Mouse (Mus musculus) midbrain, embryonic 10.5 days (tissue): ENCODE measurements around the gene Bcl2l15. TPM values are rescaled to one million over a fixed set of nuclear protein-coding genes. Genes with fewer than 3 reads are reported as not detected.
"Not testable (repeated sequence)": the region's sequence is repeated elsewhere in the genome, so short reads cannot be mapped to it uniquely, and the experiment has no call there.

Experiments
- DNase-seq: peaks from one replicate; pipeline ENCODE4 v3.0.0-alpha.2; 2017; ENCODE audit warnings: low spot score
- H3K27ac ChIP-seq: fragments of 300-500 bp; sonication (generic); replicated peaks from 2 replicates; pipeline ENCODE4 v1.5.1; 2016; ENCODE audit warnings: mild to moderate bottlenecking
- H3K27me3 ChIP-seq: fragments of 300-500 bp; sonication (generic); 2 replicates; pipeline ENCODE4 v1.6.1; 2016; ENCODE audit warnings: low read depth, mild to moderate bottlenecking; ENCODE audit not compliant: poor library complexity, severe bottlenecking
- H3K36me3 ChIP-seq: fragments of 300-500 bp; sonication (generic); 2 replicates; pipeline ENCODE4 v1.6.1; 2016; ENCODE audit warnings: mild to moderate bottlenecking, moderate library complexity
- H3K4me1 ChIP-seq: fragments of 300-500 bp; sonication (generic); 2 replicates; pipeline ENCODE4 v1.6.1; 2016
- H3K4me3 ChIP-seq: fragments of 300-500 bp; sonication (generic); 2 replicates; pipeline ENCODE4 v1.5.1; 2016; ENCODE audit warnings: mild to moderate bottlenecking, moderate library complexity
- H3K9me3 ChIP-seq: fragments of 300-500 bp; sonication (generic); replicated peaks from 2 replicates; pipeline ENCODE4 v1.6.1; 2016; ENCODE audit warnings: mild to moderate bottlenecking
- WGBS: fragments of 180-500 bp; shearing (Covaris S2); methylation state at CpG from one replicate; pipeline ENCODE4 v1.1.7; 2016; 5-methylcytosine and 5-hydroxymethylcytosine counted together
- polyA plus RNA-seq: library from polyadenylated mRNA; unstranded; fragments of >200 nt; fragmentation: Nextera tagmentation; extraction: Ambion mirVana; gene quantifications from 2 replicates; pipeline ENCODE4 v1.2.1, GENCODE M21; 2016

Gene Bcl2l15
- polyA plus RNA-seq, 1 experiment from 2014 or later = not detected

DNA sequence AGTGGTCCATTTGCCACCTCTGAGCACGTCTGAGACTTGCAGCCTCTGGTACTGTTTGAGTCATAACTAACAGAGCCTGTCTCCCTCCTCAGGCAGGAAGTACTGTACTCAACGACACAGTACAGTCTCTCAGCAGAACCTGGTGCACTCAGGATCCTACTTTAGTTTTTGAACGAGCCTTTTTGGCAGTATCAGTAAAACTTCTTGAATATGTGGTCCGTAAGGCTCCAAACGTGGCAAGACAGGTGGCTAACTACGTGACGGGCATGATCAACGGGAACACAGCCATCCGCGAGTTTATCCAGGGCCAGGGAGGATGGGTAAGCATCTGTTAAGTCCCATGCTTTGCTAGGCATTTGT, 3.5 kb downstream of the Bcl2l15 start:
- Histone ChIP-seq H3K36me3 (no peaks in the 10 kb centered on the region), H3K27me3 (no peaks in the 10 kb centered on the region), H3K27ac (no peak overlapping the region), H3K4me3 (no peak overlapping the region), H3K9me3 (no peaks in the 10 kb centered on the region; the same call in 1 of the 2 replicates), H3K4me1 (no peaks in the 10 kb centered on the region)
- no peak for DNase-seq
- WGBS = 86% methylated on average over 10 of the region's 10 CpGs

DNA sequence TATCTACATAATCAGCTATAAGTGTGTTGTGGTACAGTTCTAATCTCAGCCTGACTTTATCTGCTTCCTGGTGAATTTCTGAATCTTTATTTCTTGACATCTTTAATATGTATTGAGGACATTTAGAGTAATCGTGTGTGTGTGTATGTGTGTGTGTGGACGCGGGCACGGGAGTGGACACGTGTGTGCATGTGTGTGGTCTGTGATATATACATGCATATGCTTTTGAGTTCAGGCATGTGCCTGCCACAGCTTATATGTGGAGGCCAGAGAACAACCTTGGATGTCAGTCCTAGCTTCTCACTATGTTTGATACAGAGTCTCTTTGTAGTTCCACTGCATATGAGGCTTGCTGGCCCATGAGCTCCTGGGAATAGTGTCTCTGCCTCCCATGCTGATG, 4.1 kb downstream of the Bcl2l15 start:
- no peak for DNase-seq
- H3K27ac ChIP-seq = no peak overlapping the region
- no peaks in the 10 kb centered on the region for H3K4me1 ChIP-seq
- no peaks in the 10 kb centered on the region for H3K27me3 ChIP-seq
- no peaks in the 10 kb centered on the region for H3K36me3 ChIP-seq
- H3K9me3 ChIP-seq = no peaks in the 10 kb centered on the region; the same call in 1 of the 2 replicates
- WGBS = 95% methylated on average over 5 of the region's 5 CpGs
- no peak overlapping the region for H3K4me3 ChIP-seq

- 92% methylated on average over 6 of the region's 6 CpGs for WGBS
- no peak overlapping the region for H3K4me3 ChIP-seq
- no peaks in the 10 kb centered on the region for H3K27me3 ChIP-seq
- H3K9me3 ChIP-seq = no peaks in the 10 kb centered on the region; the same call in 1 of the 2 replicates
- no peaks in the 10 kb centered on the region for H3K4me1 ChIP-seq
- no peak overlapping the region for H3K27ac ChIP-seq
- no peak for DNase-seq
- H3K36me3 ChIP-seq = no peaks in the 10 kb centered on the region
These were observed 7.3 kb downstream of the Bcl2l15 start for GRCm38 (mm10) chr3:103839711-103840110.

- not testable (repeated sequence) for H3K9me3 ChIP-seq, DNase-seq, H3K4me3 ChIP-seq, H3K27ac ChIP-seq, H3K36me3 ChIP-seq, H3K27me3 ChIP-seq, H3K4me1 ChIP-seq
- WGBS = 85% methylated on average over 3 of the region's 3 CpGs
These were observed 7.8 kb downstream of the Bcl2l15 start for GRCm38 (mm10) chr3:103840195-103840594.

DNA sequence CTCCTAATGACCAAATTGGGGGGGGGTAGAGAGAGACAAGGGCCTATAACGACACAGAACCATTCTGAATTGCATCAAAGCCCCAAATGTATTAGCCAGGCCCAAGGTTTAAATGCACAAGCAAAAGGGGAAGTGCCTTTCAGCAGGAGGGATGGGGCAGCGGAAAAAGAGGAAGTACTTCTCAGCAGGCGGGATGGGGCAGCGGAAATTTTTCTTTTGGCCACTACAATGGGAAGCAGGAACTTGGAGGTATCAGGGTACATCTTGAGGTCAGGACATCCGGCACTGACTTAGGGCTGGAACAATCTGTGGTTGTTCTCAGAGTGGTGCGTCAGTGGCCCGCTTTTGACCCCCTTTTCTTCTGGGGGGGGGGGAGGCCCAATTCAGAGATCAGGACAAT, 8.5 kb downstream of the Bcl2l15 start:
- 92% methylated on average over 7 of the region's 7 CpGs for WGBS
- DNase-seq, H3K27me3 ChIP-seq, H3K4me1 ChIP-seq, H3K4me3 ChIP-seq, H3K27ac ChIP-seq, H3K36me3 ChIP-seq, H3K9me3 ChIP-seq: not testable (repeated sequence)

DNA sequence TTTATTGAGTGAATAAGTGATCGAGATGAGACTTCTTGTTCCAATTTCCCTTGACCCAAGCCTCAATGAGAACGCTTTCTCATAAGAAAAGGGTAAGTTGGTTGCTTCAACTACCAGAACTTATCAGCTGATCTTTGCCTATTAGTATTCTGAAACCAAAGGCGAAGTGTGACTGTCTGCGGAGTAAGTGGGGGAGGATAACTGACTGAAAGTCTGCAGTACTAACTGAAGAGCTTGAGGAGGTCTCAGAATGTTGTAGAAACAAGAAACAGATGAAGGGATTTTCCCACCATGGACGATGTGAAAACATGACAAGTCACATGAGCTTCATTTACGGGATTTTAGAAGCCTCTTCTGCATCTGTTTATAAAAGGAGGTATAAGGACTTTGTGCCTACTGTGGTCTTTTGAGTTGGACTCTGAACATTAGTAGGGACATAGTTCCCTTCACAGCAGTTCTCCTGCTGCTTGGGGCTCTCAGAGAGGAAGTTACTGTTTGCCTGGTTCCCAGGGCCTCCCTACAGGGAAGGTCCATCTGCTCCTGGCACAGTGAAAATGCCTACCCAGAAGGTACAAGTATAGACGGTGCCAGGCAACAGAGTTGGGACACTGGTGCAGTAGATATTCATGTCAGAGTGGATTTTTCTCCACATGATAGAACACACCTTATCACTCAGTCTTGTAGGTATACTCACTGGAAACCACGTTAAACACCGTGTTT, 18.4 kb downstream of the Bcl2l15 start:
- Histone ChIP-seq H3K36me3 (no peaks in the 10 kb centered on the region), H3K27me3 (no peaks in the 10 kb centered on the region), H3K27ac (no peak overlapping the region), H3K4me1 (no peaks in the 10 kb centered on the region), H3K4me3 (no peak overlapping the region), H3K9me3 (no peaks in the 10 kb centered on the region)
- WGBS = 85% methylated on average over 9 of the region's 9 CpGs
- no peak for DNase-seq

GRCm38 (mm10) chr3:103851481-103851880, 19.1 kb downstream of the Bcl2l15 start:
- 94% methylated on average over 6 of the region's 6 CpGs for WGBS
- H3K27me3 ChIP-seq = no peaks in the 10 kb centered on the region
- H3K4me3 ChIP-seq = no peak overlapping the region
- DNase-seq = no peak
- no peak overlapping the region for H3K27ac ChIP-seq
- no peaks in the 10 kb centered on the region for H3K9me3 ChIP-seq
- H3K4me1 ChIP-seq = no peaks in the 10 kb centered on the region
- H3K36me3 ChIP-seq = no peaks in the 10 kb centered on the region

- no peak for DNase-seq
- H3K4me1 ChIP-seq = no peaks in the 10 kb centered on the region
- H3K36me3 ChIP-seq = no peaks in the 10 kb centered on the region
- H3K27me3 ChIP-seq = no peaks in the 10 kb centered on the region
- no peak overlapping the region for H3K27ac ChIP-seq
- WGBS = 88% methylated on average over 8 of the region's 8 CpGs
- no peak overlapping the region for H3K4me3 ChIP-seq
- H3K9me3 ChIP-seq = no peaks in the 10 kb centered on the region
These were observed 19.5 kb downstream of the Bcl2l15 start for GRCm38 (mm10) chr3:103851882-103852281.

- Histone ChIP-seq H3K9me3 (no peaks in the 10 kb centered on the region), H3K4me1 (no peaks in the 10 kb centered on the region), H3K4me3 (no peak overlapping the region), H3K36me3 (no peaks in the 10 kb centered on the region), H3K27ac (no peak overlapping the region), H3K27me3 (no peaks in the 10 kb centered on the region)
- WGBS = 81% methylated on average over 3 of the region's 3 CpGs
- no peak for DNase-seq
These were observed 20.3 kb downstream of the Bcl2l15 start for GRCm38 (mm10) chr3:103852565-103853299.

DNA sequence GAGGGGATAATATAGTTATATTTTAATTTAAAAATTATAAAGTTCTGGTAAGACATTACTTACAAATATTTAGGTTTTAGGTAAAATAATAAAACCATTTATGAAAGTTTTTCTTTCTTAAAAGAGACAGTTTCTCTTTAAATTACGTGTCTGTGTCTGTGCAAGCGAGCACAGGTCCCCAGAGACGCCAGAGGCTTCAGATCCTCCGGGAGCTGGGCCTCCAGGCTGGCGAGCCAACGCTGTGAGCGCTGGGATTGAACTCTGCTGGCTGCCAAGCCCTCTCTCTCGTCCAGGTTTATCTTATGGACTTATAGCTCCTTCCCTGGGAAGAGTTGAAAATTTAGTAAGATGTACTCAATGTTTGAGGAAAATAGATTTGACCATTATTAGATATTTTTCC, 21.4 kb downstream of the Bcl2l15 start:
- 80% methylated on average over 8 of the region's 8 CpGs for WGBS
- no peaks in the 10 kb centered on the region for H3K27me3 ChIP-seq
- H3K9me3 ChIP-seq = no peaks in the 10 kb centered on the region
- H3K4me3 ChIP-seq = no peak overlapping the region
- no peak overlapping the region for H3K27ac ChIP-seq
- DNase-seq = no peak
- no peaks in the 10 kb centered on the region for H3K36me3 ChIP-seq
- no peaks in the 10 kb centered on the region for H3K4me1 ChIP-seq

DNA sequence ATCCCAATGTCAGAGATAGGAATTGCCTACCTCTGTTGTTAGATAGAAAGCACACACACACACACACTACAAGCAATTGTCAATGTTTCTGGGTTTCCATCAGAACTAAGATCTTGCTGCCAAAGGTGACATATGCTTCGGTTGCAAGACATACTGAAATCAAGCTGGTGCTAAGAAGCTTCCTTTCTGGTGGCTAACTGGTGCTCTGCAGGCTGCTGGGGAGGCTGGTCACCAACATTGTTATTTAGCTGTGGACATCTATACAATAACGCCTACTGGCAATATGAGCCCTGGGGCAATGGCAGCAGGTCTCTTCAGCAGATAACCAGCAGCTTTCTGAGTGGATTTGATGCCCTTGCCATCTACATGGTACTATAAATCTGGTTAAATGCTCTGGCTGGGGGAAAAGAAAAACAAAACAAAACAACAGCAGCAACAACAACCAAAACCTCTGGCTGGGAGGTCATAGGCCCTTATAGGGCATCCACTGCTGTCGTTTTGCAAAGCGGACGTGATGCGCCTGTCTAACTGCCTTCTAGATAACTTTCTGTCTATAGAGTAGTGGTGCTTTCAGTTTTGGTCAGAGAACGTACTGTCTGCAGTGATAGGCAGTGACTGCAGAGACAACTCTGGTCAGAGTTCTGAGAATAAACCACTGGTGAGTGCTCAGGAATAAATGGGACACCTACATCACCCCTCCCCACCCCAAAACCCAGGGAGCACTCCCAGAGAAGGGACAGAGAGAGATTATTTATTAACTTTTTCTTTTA, 24.8 kb downstream of the Bcl2l15 start:
- H3K4me3 ChIP-seq = no peak overlapping the region
- H3K27ac ChIP-seq = no peak overlapping the region
- H3K4me1 ChIP-seq = no peaks in the 10 kb centered on the region
- WGBS = 89% methylated on average over 7 of the region's 7 CpGs
- H3K27me3 ChIP-seq = no peaks in the 10 kb centered on the region
- DNase-seq = no peak
- no peaks in the 10 kb centered on the region for H3K9me3 ChIP-seq
- no peaks in the 10 kb centered on the region for H3K36me3 ChIP-seq

GRCm38 (mm10) chr3:103857977-103858563, 25.7 kb downstream of the Bcl2l15 start:
- Histone ChIP-seq H3K27ac (no peak overlapping the region), H3K4me1 (no peaks in the 10 kb centered on the region), H3K27me3 (no peaks in the 10 kb centered on the region), H3K9me3 (no peaks in the 10 kb centered on the region), H3K4me3 (no peak overlapping the region), H3K36me3 (no peaks in the 10 kb centered on the region)
- WGBS = 93% methylated on average over 6 of the region's 6 CpGs
- no peak for DNase-seq
